Mouse (Mus musculus): ENCODE results near the gene Arhgap36. TPM values are rescaled to one million over a fixed set of nuclear protein-coding genes. Genes with fewer than 3 reads are reported as not detected.
A peak's percentile ranks its signal among the peaks of the same experiment; 100 is the strongest.

The Arhgap36 gene
- total and polyA plus RNA-seq, 2 experiments = 0.02 TPM; not detected in 1

- H3K36me3 ChIP-seq (ENCODE audit: control insufficient read depth, insufficient read depth, low read length) = no peaks in the 10 kb centered on the region
- no peaks in the 10 kb centered on the region for H3K27me3 ChIP-seq (ENCODE audit: control insufficient read depth, insufficient read depth, low read length)
- H3K4me1 ChIP-seq (ENCODE audit: control insufficient read depth, insufficient read depth, low read length) = no peaks in the 10 kb centered on the region; the same call in 1 of the 2 replicates
- 15% methylated on average over 5 of the region's 5 CpGs for WGBS
- peak; percentile 88 for DNase-seq (ENCODE audit: extremely low read depth, low read depth, low spot score)
- no peak overlapping the region for H3K9ac ChIP-seq (ENCODE audit: low read depth, low read length)
- no peaks in the 10 kb centered on the region for H3K79me2 ChIP-seq (ENCODE audit: control insufficient read depth, insufficient read depth, low read length)
- no peak overlapping the region for H3K4me3 ChIP-seq (ENCODE audit: insufficient read depth, low read depth, low read length)
- no peak overlapping the region for H3K27ac ChIP-seq (replicated peaks; ENCODE audit: insufficient read depth, low read depth, low read length)
- TF ChIP-seq CTCF (IDR thresholded peaks at IDR 0.05; ENCODE audit: low read depth, low read length) = no peak
- no peak for TF ChIP-seq POLR2A (IDR thresholded peaks at IDR 0.05; ENCODE audit: extremely low read depth, insufficient read depth, low read length)
Measured at GRCm38 (mm10) chrX:49489141-49489540, 25.4 kb downstream of the Arhgap36 start.

- H3K9ac ChIP-seq (ENCODE audit: low read depth, low read length) = no peak overlapping the region; the same call in 1 of the 2 replicates
- H3K36me3 ChIP-seq (ENCODE audit: control insufficient read depth, insufficient read depth, low read length) = no peaks in the 10 kb centered on the region
- no peaks in the 10 kb centered on the region for H3K27me3 ChIP-seq (ENCODE audit: control insufficient read depth, insufficient read depth, low read length)
- no peaks in the 10 kb centered on the region for H3K79me2 ChIP-seq (ENCODE audit: control insufficient read depth, insufficient read depth, low read length)
- WGBS = 1% methylated on average over 46 of the region's 46 CpGs
- H3K4me1 ChIP-seq (ENCODE audit: control insufficient read depth, insufficient read depth, low read length) = no peaks in the 10 kb centered on the region; the same call in 1 of the 2 replicates
- TF ChIP-seq POLR2A (IDR thresholded peaks at IDR 0.05; ENCODE audit: extremely low read depth, insufficient read depth, low read length) (no peak), CTCF (IDR thresholded peaks at IDR 0.05; ENCODE audit: low read depth, low read length) (no peak)
- H3K27ac ChIP-seq (replicated peaks; ENCODE audit: insufficient read depth, low read depth, low read length) = no peak overlapping the region
- DNase-seq (ENCODE audit: extremely low read depth, low read depth, low spot score) = peak; percentile 24
- H3K4me3 ChIP-seq (ENCODE audit: insufficient read depth, low read depth, low read length) = peak overlapping the region; percentile 29; the same call in 1 of the 2 replicates
Measured at GRCm38 (mm10) chrX:49493739-49494449, 30.1 kb downstream of the Arhgap36 start.

Other genes with a start within 250 kb of the Arhgap36 start
- gene Enox2, start 175.7 kb upstream of the Arhgap36 start, total RNA-seq (2014; rRNA removed) = 9.5 and 10.6 TPM in 2 replicates
- gene Enox2, start 175.7 kb upstream of the Arhgap36 start, polyA plus RNA-seq (2012; rRNA removed) = 3.8 and 4.9 TPM in 2 replicates
- not detected in 2 replicates for gene Olfr1320, start 208.4 kb downstream of the Arhgap36 start, total RNA-seq (2014; rRNA removed)
- gene Olfr1320, start 208.4 kb downstream of the Arhgap36 start, polyA plus RNA-seq (2012; rRNA removed) = not detected in 2 replicates

Data from liver, adult 2 months (tissue).